Mouse (Mus musculus): Measurements from ENCODE around the gene Nae1. TPM values are rescaled to one million over a fixed set of nuclear protein-coding genes. Genes with fewer than 3 reads are reported as not detected.
A peak's percentile ranks its signal among the peaks of the same experiment; 100 is the strongest.
"Not testable (repeated sequence)": the region's sequence is repeated elsewhere in the genome, so short reads cannot be mapped to it uniquely, and the experiment has no call there.

Gene Nae1
- total RNA-seq (2021): 10 to 100 TPM; 20.4 to 24.5 TPM
- long read RNA-seq, experiment 1, transcript Nae1-201 (20 exons, 1,808 nt): major isoform, 35 of 36 reads
- long read RNA-seq, experiment 1, partial matches to known transcripts: 0 of 36 reads
- long read RNA-seq, experiment 1, other reads (novel, unspliced or antisense): 1 of 36 reads
- long read RNA-seq, experiment 2, transcript Nae1-201 (20 exons, 1,808 nt): major isoform, 29 of 32 reads
- long read RNA-seq, experiment 2, partial matches to known transcripts: 1 of 32 reads
- long read RNA-seq, experiment 2, other reads (novel, unspliced or antisense): 1 of 32 reads

DNA sequence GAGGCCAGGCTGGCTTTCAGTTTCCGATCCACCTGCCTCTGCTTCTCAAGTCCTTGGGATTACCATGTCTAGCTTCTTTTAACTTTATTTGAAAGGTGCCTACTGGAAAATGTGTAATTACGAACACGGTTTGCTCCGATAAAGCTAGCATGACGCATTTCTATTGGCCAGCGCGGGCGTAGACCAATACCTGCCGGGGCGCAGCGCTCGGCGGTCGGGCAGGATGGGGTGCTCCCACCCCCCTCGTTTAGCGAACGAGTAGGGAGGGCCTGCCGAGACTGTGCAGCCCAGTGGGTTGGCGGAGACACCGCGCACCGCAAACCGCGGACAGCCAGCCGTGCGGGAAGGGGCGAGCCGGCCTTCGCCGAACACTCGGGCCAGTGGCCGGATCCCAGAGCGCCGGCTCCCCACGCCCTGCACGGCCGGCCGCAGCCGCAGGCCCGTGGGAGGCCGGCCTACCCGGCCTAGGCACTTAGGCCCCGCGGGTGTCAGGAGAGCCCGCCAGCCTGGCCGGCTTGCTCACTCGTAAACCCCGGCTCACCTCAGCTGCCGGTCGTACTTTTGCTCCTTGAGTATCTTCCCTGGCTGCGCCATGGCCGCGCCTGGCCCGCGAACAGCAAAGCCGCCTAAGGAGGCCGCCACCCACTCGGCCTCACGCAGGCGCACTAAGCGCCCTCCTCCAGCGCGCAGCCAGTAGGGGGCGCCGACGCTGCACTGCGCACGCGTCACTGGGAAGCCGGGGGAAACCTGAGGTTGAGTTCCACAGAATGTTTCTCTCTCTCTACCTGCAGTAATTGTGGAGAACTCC is at the start of gene Nae1, which contains the start of gene Car7:
Gene Nae1 (minus strand): TSS at position 667 of the 808 bp plus-strand sequence.
Gene Car7 (plus strand): TSS at position 719 of the 808 bp plus-strand sequence.
- intact Hi-C loops (cut with DNase I; ENCODE audit: low total_unique reads): loop anchor here (5.0 kb wide), 1 partner anchor 33 kb away; no protein-coding TSS in a partner anchor

DNA sequence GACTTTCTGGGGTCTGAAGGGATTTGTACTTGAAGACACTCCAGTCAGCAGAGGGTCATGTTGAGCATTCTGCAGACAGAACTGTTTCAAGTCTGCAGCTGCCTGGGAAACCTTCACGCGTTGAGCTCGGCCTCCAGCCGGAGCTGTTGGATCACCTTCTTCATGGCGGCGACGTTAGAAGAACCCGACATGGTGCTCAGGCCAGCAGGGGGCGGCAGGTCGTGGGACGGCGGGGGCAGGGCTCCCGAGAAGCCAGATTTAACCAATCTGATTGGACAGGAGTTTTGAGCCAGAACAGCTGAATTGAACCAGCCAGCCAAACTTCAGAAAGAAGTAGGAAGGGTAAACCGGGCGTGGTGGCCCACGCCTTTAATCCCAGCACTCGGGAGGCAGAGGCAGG is 43.2 kb upstream of the Nae1 start:
- intact Hi-C loops (cut with DNase I; ENCODE audit: low total_unique reads); DNase-seq: not testable (repeated sequence)

More for the DNA sequence above, at the start of gene Nae1, which contains the start of gene Car7:
- DNase-seq: peak; percentile 91

DNA sequence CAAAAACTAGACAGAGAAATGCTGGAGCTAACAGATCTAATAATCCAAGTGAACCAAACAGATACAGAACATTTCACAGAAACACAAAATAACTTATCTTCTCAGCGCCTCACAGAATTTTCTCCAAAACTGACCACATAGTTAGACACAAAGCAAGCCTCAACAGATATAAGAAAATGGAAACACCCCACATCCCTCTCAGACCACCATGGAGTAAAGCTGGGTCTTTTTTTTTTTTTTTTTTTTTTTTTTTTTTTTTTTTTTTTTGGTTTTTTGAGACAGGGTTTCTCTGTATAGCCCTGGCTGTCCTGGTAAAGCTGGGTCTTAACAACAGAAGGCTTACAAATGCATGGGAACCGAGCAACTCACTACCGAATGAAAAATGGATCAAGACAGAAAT is 42.4 kb upstream of the Nae1 start:
- DNase-seq: no peak
- intact Hi-C loops (cut with DNase I; ENCODE audit: low total_unique reads): no loop called here

DNA sequence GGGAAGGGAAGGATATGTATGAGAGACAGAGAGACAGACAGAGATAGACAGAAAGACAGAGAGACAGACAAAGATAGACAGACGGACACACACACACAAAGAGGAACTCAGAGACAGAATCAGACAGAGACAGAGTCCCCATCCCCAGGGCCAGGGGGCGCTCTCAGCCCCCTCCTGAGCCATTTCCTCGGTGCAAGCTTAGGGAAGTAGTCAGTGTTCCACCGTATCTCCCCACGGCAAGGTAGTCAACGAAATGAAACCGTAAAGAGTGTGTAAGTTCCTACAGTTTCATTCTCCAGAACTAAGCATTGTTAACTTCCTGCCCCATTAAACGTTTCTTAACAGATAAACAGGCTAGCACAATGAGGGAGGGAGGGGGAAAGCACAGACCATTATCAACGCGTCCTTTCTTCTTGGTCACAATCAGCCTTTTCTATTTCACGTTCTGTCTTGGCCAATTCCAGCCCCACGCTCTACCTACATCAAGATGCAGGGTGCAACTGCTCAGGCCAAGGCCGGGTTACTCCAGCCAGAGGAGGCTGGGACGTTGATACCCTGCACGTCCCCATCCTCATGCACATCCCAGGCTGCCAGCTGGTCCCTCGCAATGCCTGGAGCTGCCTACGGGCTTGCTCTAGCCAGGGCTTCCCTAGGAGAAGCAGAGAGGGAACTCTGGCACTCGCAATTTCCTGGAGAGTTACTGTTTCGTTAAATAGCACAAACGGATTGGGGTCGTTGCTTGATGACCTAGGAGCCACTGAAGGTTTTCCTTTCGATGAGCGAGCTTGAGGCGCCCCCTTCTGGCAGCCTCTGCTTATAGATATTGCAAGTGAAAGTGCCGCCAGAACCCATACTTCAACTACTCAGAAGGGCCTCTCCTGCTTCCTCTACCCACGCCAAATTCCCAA is 36.3 kb upstream of the Nae1 start:
- DNase-seq: peak; percentile 84
- intact Hi-C loops (cut with DNase I; ENCODE audit: low total_unique reads): no loop called here

DNA sequence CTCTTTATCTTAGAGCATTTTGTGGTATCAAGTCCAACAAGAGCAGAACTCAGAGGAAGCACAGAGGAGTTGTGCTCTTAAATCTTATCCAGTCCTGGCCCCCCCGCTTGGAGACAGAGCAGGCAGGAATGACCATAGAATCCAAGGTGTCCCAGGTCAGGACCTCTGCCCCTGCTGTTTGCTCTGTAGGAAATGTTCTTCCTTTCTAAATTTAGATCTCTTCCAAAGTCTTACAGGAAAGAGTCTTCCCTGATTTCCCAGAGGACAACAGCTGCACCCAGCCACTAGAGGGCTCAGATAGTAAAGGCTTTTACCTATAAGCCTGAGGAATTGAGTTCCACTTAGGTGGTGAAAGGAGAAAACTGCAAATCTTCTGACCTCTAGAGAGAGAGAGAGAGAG is 35.1 kb upstream of the Nae1 start:
- intact Hi-C loops (cut with DNase I; ENCODE audit: low total_unique reads): loop anchor here (5.0 to 10.0 kb wide), 2 partner anchors 37 to 225 kb away; partner anchors contain the start of genes Car7 and Nae1
- DNase-seq: no peak

DNA sequence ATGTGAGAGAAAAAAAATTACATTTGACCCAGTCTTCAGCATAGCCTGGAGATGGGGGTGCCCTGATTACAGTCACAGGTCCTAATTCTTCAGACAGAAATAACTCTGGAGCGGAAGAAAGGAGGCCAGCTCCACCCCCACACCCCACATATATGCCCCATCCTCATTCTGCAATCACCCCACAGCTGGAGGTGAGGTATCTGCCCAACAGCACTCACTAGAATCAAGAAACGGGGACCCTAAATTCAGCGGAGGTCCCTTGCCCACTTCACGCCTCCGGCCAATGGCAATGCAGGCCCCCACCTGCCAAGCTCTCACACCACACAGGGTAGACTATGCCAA is 31.0 kb upstream of the Nae1 start:
- intact Hi-C loops (cut with DNase I; ENCODE audit: low total_unique reads): loop anchor here (5.0 to 10.0 kb wide), 2 partner anchors 33 to 221 kb away; partner anchors contain the start of genes Car7 and Nae1

DNA sequence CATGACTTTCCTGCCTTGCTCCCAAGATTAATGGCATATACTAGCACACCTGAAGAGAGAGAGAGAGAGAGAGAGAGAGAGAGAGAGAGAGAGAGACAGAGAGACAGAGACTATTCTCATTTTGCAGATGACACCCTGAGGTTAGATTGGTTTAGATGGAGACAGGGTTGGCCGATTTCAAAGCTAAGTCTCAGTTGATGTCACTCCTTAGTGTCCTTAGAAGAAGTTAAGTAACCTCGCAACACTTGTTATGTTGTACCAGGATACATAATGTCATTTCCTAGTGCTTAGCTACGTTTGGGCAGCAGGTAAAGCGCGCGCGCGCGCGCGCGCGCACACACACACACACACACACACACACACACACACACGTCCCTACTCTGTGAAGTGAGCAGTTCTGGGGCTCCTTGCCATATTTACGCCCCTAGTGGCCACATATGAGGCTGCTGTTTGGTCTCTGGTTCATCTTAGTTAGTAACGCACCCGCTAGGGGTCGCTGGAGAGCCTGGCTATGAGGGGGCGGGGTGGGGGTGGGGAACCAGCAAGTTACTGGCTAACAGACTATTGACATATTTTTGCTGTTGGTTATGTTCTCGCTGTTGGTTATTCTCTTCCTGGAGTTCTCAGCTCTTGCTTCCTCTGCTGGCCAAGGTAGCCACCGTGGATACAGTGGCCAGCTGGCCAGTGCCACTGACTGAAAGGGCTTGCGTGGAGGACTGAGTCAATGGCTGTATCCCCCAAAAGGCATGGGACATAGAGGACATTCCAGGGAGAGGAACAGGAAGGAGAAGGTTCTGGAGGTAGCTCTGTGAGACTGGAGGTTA is 30.4 kb upstream of the Nae1 start:
- intact Hi-C loops (cut with DNase I; ENCODE audit: low total_unique reads): loop anchor here (5.0 to 10.0 kb wide), 2 partner anchors 33 to 220 kb away; partner anchors contain the start of genes Car7 and Nae1
- DNase-seq: peak; percentile 84

More for the DNA sequence above, 31.0 kb upstream of the Nae1 start:
- no peak for DNase-seq

DNA sequence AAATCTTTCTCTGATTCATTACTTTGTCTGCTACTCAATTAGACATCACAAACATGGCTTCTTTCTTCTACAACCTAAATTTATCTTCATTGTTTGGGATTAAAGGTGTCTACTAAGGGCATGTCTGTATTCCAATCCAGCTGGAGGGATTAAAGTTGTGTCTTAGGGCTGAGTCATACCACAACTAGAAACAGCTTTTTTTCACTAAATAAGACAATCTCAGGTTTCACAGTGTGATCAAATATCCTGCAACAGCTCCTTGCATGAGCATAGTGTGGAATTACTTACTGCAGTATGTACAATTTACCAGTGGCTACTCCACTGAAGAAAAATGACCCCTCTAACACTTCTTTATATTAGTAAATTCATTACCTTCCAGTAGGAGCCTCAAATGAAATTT is 26.3 kb upstream of the Nae1 start:
- intact Hi-C loops (cut with DNase I; ENCODE audit: low total_unique reads): loop anchor here (10.0 kb wide), 1 partner anchor 216 kb away; no protein-coding TSS in a partner anchor
- DNase-seq: no peak

DNA sequence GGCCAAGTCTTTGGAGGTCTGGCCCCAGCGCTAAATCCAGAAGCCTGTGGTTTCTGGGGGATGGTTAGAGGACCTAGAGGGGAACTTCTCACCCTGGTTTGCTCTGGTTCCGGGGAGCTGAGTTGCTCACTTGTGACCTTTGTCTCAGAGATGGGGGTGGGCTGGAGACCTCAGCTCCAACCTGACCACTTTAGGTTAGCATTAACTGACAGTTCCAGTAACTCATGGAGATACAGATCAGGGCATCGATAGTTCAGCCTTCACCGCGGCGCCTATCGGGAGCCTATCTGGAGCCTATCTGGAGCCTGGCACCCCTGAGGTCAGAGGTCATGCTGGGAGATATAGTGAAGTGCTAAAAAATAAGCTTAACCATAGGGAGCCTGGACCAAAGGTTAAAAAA is 22.8 kb upstream of the Nae1 start:
- intact Hi-C loops (cut with DNase I; ENCODE audit: low total_unique reads): no loop called here
- DNase-seq: no peak

DNA sequence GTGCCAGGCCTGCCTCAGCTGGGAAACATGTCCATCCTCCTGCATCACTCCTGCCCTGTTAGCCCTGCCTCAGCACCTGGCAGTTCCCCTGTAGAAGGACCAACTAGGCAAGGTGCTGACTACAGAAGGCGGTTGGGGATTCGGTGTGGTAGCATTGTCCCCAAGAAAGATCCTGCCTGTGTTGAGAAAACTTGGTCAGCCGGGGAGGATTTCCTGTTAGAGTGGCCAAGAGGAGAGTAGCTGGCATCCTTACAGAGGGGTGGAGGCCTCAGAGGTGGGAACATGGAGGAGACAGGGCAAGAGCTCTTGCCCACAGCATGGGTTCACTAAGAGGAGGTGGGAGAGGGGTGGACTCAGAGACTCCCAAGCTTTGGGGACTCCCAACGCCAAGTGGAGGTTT is 20.8 kb upstream of the Nae1 start:
- no peak for DNase-seq
- intact Hi-C loops (cut with DNase I; ENCODE audit: low total_unique reads): no loop called here

DNA sequence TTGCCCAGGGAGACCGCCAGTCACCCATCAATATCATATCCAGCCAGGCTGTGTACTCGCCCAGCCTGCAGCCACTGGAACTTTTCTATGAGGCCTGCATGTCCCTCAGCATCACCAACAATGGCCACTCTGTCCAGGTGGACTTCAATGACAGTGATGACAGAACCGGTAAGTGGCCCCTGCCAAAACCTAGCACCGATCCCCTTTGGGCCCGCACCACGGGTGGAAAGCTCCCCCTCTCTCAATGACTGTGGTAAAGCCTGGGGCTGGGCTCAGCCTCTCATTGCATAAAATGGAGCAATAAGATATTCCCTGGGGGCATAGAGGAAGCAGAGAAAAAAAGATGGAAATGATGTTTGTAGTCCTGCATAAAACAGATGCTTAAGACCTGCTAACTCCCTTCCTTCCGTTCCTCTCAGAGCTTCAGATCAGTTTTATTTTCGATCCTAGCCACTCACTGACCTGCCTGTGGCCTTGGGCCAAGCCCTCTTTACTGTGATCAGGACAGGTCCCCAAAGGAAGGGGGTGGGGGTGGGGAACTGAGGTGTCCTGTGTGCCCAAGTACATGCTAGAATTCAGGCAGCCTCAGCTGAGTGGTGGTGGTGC is 9.1 kb upstream of the Nae1 start:
- intact Hi-C loops (cut with DNase I; ENCODE audit: low total_unique reads): no loop called here
- no peak for DNase-seq

DNA sequence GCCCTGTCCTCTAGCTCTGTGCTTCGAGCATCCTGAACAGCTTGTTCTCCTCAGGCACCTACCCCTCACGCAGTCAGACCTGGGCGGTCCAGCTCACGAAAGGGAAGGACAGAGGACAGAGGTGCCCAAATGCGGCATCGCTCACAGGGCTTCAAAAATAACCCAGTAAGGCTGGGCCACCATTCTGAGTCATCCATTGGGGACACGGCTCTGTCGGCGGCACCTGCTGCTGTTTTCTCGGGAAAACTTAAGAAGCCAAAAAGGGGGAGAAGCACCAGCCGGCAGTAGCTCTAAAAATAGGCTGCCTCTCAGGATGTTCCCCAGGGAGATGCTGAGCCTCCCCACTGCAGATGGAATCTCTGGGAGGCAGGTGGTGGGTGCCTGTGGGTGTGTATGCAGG is 7.7 kb upstream of the Nae1 start:
- no peak for DNase-seq
- intact Hi-C loops (cut with DNase I; ENCODE audit: low total_unique reads): no loop called here

DNA sequence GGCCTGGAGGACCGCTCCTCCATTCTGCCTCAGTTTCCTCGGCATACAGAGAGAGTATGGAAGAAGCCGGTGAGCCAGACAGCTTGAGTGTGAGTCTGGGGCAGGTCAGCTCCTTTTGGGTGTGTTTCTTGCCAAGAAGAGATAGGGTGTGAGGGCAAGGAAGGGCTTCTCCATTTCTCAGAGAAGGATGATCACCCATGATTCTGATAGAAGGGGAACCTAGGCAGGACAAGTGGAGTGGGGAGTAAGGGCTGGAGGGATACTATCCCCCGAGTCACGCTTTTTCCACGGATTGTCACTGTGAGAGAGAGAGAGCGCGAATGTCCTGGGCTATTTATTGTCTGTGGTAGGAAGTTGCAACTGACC is 7.1 kb upstream of the Nae1 start:
- DNase-seq: no peak
- intact Hi-C loops (cut with DNase I; ENCODE audit: low total_unique reads): no loop called here

DNA sequence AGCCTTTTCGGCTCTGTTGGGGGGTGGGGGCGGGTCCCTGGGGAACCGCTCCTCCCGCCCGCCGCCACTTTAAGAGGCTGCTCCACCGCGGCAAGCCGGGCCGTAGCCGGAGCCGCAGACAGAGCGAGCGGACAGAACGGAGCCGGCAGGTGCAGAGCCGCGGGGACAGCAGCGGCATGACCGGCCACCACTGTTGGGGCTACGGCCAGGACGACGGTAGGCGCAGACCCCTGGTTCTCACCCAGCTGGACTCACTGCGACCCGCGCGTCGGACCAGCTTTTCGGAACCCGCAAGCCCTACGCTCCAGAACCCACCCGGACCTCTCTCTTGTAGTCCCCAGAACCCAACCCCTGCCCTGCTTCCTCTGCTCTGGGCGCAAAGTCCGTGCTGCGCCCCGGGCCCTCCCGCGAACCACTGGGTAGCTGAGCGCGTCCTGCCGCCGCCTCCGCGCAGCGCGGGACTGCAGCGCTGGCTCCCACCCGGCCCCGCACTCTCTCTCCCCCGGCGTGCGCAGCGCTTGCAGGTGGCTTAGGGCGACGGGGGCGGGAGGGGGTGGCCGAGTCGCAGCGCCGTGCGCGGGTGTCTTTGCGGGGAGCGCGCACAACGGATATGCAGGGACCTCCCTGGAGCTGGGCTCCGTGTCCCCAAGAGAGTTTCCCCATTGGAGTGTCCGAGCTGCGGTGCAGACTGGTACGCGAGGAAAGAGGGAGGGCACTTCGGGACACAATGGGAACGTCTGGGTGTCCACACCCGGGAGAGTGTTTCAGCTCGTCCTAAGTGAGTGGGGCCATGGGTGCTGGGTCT is 6.5 kb upstream of the Nae1 start:
- intact Hi-C loops (cut with DNase I; ENCODE audit: low total_unique reads): no loop called here
- no peak for DNase-seq

DNA sequence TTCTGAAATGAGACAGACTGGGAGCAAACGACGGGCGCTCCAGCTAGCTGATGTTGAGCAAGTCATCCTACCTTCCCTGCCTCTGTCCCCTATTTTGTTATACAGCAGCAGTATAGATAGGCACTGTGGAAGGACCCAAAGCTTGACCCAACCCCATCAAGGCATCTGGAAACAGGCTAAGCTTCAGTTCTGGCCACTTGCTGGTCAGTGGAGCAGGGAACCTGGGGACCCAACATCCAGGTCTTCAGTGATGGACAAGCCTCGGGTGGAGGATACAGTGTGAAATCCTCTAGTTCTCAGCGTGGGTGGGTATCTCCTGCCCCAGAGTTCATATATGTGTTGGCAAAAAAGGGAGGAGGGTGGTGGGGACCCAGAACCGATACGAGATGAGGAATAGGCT is 5.8 kb upstream of the Nae1 start:
- DNase-seq: no peak
- intact Hi-C loops (cut with DNase I; ENCODE audit: low total_unique reads): no loop called here

DNA sequence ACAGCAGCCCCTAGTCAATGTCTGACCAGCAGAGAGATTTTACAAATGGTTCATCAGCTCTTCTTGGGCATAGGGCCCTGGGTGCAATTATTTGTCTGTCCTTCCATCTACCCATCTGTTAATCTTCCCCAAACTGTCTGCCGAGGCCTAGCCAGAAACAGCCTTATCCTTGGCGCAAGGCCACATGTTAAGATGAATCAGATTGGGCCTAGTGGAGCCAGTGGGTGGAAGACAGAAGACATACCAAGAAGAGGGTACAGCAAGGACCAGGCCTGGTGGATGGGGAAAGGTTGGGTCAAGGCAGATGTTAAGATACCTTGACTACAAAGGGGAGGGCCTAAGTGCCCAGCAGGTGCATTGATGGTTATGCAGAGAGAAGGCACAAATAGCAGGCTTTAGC is 5.1 kb upstream of the Nae1 start:
- no peak for DNase-seq
- intact Hi-C loops (cut with DNase I; ENCODE audit: low total_unique reads): no loop called here

DNA sequence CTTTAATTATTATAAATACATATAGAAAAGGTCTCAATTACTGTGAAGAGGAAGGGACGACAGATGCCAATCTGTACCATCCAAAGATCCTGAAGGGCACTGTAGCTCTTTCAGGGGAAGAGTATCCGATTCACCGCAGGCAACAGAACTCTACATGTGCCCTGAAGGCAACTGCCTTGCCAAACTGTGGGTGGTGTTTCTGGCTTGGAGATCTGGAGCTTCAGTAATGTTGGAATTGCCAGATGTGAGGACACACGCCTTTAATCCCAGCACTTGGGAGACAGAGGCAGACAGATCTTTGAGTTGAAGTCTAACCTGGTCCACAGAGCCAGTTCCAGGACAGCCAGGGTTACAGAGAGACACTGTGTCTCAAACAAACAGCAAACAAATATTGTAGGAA is 4.5 kb upstream of the Nae1 start:
- intact Hi-C loops (cut with DNase I; ENCODE audit: low total_unique reads): no loop called here
- no peak for DNase-seq

DNA sequence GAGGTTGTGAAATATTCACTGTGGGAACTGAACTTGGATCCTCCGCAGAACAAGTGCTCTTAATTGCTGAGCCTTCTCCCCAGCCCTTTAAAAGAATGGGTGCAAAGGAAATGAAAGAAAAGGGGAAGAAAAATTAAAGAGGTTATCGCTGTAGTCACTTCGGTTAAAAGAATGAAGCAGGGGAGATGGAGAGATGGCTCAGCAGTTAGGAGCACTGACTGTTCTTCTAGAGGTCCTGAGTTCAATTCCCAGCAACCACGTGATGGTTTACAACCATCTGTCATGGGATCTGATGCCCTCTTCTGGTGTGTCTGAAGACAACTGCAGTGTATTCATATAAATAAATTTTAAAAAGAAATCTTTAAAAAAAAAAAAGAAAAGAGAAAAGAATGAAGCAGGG is 1.6 kb upstream of the Nae1 start:
- intact Hi-C loops (cut with DNase I; ENCODE audit: low total_unique reads): no loop called here
- no peak for DNase-seq

Measured in gastrocnemius, postnatal 14 days (tissue).